Mouse (Mus musculus) CH12.LX (cell line): ENCODE data around the gene Vangl2. TPM values are rescaled to one million over a fixed set of nuclear protein-coding genes. Genes with fewer than 3 reads are reported as not detected.
A peak's percentile ranks its signal among the peaks of the same experiment; 100 is the strongest.

Experiments
- DNase-seq: peaks from one replicate; pipeline ENCODE4 v3.0.0-alpha.2; 2013; ENCODE audit errors: extremely low read depth
- H3K27ac ChIP-seq: 2 replicates; pipeline ENCODE4 v1.5.1; 2012; ENCODE audit warnings: low read depth, mild to moderate bottlenecking, control low read depth, moderate library complexity; ENCODE audit not compliant: insufficient read depth
- H3K27me3 ChIP-seq: replicated peaks from 2 replicates; pipeline ENCODE3; 2012; ENCODE audit warnings: inconsistent platforms
- H3K36me3 ChIP-seq, 2 experiments: replicated peaks in 1 of 2; 2 replicates each; pipeline versions ENCODE3 to v1.6.1; 2012; ENCODE audit warnings: inconsistent platforms in 1 of 2, low read length in 1 of 2, mild to moderate bottlenecking in 1 of 2, mixed read lengths in 1 of 2, moderate library complexity in 1 of 2; ENCODE audit not compliant: control insufficient read depth in 1 of 2, insufficient read depth in 1 of 2
- H3K4me1 ChIP-seq, 2 experiments: 2 replicates each; pipeline ENCODE4 v1.6.1; 2012; ENCODE audit warnings: inconsistent platforms in 1 of 2, moderate library complexity in 1 of 2; ENCODE audit not compliant: insufficient read depth in 2 of 2, control insufficient read depth in 1 of 2
- H3K4me2 ChIP-seq: 2 replicates; pipeline ENCODE4 v1.6.1; 2012; ENCODE audit warnings: low read depth, mild to moderate bottlenecking, control low read depth; ENCODE audit not compliant: poor library complexity, insufficient read depth, severe bottlenecking
- H3K4me3 ChIP-seq, 3 experiments: fragments of 150-350 bp in 1 of 3; sonication (generic) in 1 of 3; replicated peaks in 1 of 3; 2 replicates each; pipeline versions ENCODE3 to v1.5.1; 2011 to 2012; ENCODE audit warnings: low read depth in 2 of 3, low read length in 2 of 3, mild to moderate bottlenecking in 2 of 3, moderate library complexity in 2 of 3, control low read depth in 1 of 3, improper control_type of control experiment in 1 of 3, inconsistent platforms in 1 of 3, mixed read lengths in 1 of 3; ENCODE audit not compliant: poor library complexity in 1 of 3
- H3K79me2 ChIP-seq: replicated peaks from 2 replicates; pipeline ENCODE4 v1.6.1; 2012; ENCODE audit warnings: mild to moderate bottlenecking, moderate library complexity; ENCODE audit not compliant: control insufficient read depth, poor library complexity, insufficient read depth, severe bottlenecking; ENCODE audit errors: extremely low read depth
- H3K9ac ChIP-seq: 2 replicates; pipeline ENCODE4 v1.6.1; 2012; ENCODE audit warnings: low read depth, mild to moderate bottlenecking, control low read depth, moderate library complexity; ENCODE audit not compliant: insufficient read depth
- H3K9me3 ChIP-seq: replicated peaks from 2 replicates; pipeline ENCODE3; 2012; ENCODE audit warnings: low read length, inconsistent platforms, mixed read lengths
- CHD1 ChIP-seq: IDR thresholded peaks from 2 replicates; pipeline ENCODE4 v1.6.1; 2012; ENCODE audit warnings: low read depth, low read length, improper control_type of control experiment, inconsistent platforms
- CTCF ChIP-seq, 2 experiments: IDR thresholded peaks in 1 of 2; conservative IDR thresholded peaks in 1 of 2; 2 replicates each; pipeline ENCODE4 v1.5.1; 2011 to 2012; ENCODE audit warnings: low read depth in 2 of 2, low read length in 2 of 2, improper control_type of control experiment in 1 of 2, inconsistent platforms in 1 of 2, mild to moderate bottlenecking in 1 of 2, moderate library complexity in 1 of 2
- E2F4 ChIP-seq: IDR thresholded peaks from 2 replicates; pipeline ENCODE4 v1.6.1; 2011; ENCODE audit warnings: low read depth, low read length, improper control_type of control experiment; ENCODE audit not compliant: insufficient replicate concordance
- EP300 ChIP-seq: IDR thresholded peaks from 2 replicates; pipeline ENCODE4 v1.6.1; 2011; ENCODE audit warnings: low read length, improper control_type of control experiment
- GABPA ChIP-seq: IDR thresholded peaks from 2 replicates; pipeline ENCODE4 v1.6.1; 2012; ENCODE audit warnings: low read depth, low read length, improper control_type of control experiment, inconsistent platforms; ENCODE audit not compliant: insufficient replicate concordance
- JUN ChIP-seq: IDR thresholded peaks from 2 replicates; pipeline ENCODE4 v1.6.1; 2011; ENCODE audit warnings: low read depth, mild to moderate bottlenecking, low read length, improper control_type of control experiment, moderate library complexity; ENCODE audit not compliant: insufficient read depth
- KAT2A ChIP-seq: IDR thresholded peaks from 2 replicates; pipeline ENCODE4 v1.6.1; 2012; ENCODE audit warnings: low read length, improper control_type of control experiment, inconsistent platforms; ENCODE audit not compliant: insufficient replicate concordance
- MAX ChIP-seq: IDR thresholded peaks from 2 replicates; pipeline ENCODE4 v1.6.1; 2011; ENCODE audit warnings: low read length, improper control_type of control experiment
- SMC3 ChIP-seq: IDR thresholded peaks from 2 replicates; pipeline ENCODE4 v1.6.1; 2011; ENCODE audit warnings: low read depth, low read length, improper control_type of control experiment
- TCF12 ChIP-seq: IDR thresholded peaks from 2 replicates; pipeline ENCODE4 v1.6.1; 2014; ENCODE audit warnings: low read depth, mild to moderate bottlenecking, inconsistent platforms, low read length, improper control_type of control experiment
- UBTF ChIP-seq: IDR thresholded peaks from 2 replicates; pipeline ENCODE4 v1.6.1; 2012; ENCODE audit warnings: low read depth, mild to moderate bottlenecking, inconsistent platforms, low read length, improper control_type of control experiment, moderate library complexity
- ZC3H11A ChIP-seq: IDR thresholded peaks from 2 replicates; pipeline ENCODE4 v1.6.1; 2012; ENCODE audit warnings: low read depth, mild to moderate bottlenecking, inconsistent platforms, low read length, improper control_type of control experiment
- ZMIZ1 ChIP-seq: IDR thresholded peaks from 2 replicates; pipeline ENCODE4 v1.6.1; 2012; ENCODE audit warnings: low read depth, mild to moderate bottlenecking, inconsistent platforms, low read length, improper control_type of control experiment
- ZNF384 ChIP-seq: IDR thresholded peaks from 2 replicates; pipeline ENCODE4 v1.6.1; 2012; ENCODE audit warnings: low read depth, low read length, improper control_type of control experiment, inconsistent platforms
- dilution Hi-C: fragments of 300-500 bp; cut with MboI; formaldehyde crosslinking; loops from 2 replicates; pipeline ENCODE4 v1.14.3; 2020; ENCODE audit warnings: low sequenced_read_pairs; ENCODE audit not compliant: extremely low pct_unique_long_range_greater_than_20kb, extremely low pct_ligation_motif_present
- in situ Hi-C: fragments of 300-500 bp; cut with MboI; formaldehyde crosslinking; loops from 3 replicates; pipeline ENCODE4 v1.14.3; 2019; ENCODE audit warnings: low sequenced_read_pairs, low pct_ligation_motif_present, low pct_unique_long_range_greater_than_20kb, mixed read lengths
- polyA plus RNA-seq: library from polyadenylated mRNA; unstranded; fragments of >175 nt; gene quantifications from 2 replicates; pipeline ENCODE4 v1.2.1, GENCODE M21; 2012; ENCODE audit warnings: low read depth; ENCODE audit not compliant: insufficient read length
- total RNA-seq, 2 experiments: library from RNA; depleted of rRNA; stranded (reverse); fragments of 300-350 nt in 1 of 2; fragments of >200 nt in 1 of 2; gene quantifications; 2 replicates each; pipeline ENCODE4 v1.2.3; 2012 to 2014

The Vangl2 gene
- total and polyA plus RNA-seq, 3 experiments = 3.6 to 7.9 (median 7.3) TPM

DNA sequence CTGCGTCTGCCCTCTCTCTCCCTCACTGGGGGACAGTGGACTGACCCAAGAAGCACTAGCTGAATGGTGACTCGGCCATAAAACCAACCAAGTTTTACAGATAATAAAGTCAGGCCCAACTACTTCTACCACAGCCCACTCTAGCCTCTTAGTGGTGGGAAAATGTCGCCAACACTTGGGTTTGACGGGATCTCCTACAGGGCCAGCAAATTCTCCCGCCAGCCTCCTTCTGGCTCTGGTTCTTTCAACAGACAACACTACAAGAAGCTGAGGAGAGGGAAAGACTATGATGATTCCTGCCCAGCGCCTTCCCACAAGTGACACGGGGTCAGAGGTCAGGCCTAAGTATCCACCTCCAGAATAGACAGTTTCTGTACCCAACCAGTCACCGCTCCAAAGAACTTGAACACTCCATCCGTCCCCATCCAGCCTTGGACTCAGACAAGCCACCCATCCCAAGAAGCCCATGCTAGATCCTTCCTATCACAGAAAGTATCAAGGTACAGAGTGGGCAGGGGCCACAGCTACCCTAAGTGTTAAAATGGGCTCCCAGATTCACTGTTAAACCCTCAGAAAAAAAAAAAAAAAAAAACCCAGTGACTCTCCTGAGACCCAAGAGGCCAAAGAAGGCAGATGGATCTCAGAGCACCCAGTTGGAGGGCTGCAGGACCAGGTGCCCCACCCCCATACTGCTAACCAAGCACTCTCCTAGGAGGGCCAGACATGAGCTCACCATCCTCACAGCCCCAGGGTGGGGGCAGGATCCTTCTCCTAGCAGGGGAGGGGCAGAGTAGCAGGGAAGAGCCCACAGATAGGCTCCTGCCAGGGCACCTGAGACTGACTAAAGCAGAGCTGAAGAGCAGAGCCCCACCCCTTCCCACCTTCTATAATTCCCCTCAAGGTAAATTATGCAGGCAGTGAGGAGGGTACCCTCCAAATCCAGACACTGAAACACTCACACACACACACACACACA, 9.6 kb downstream of the Vangl2 start:
- in situ Hi-C loops (no loop called here), dilution Hi-C loops (no loop called here)
- H3K36me3 ChIP-seq = peaks cover 0 to 26% of the 10 kb centered on the region in 2 experiments
- DNase-seq = peak; percentile 43
- no peaks in the 10 kb centered on the region for H3K79me2 ChIP-seq
- no peak overlapping the region for H3K27ac ChIP-seq
- H3K9ac ChIP-seq = no peak overlapping the region
- peaks cover 11 to 54% of the 10 kb centered on the region in 2 experiments for H3K4me1 ChIP-seq
- TF ChIP-seq JUN (no peak), ZNF384 (peak; percentile 68)
- no peak overlapping the region for H3K4me3 ChIP-seq
- no peak overlapping the region for H3K4me2 ChIP-seq
- no peaks in the 10 kb centered on the region for H3K27me3 ChIP-seq
- H3K9me3 ChIP-seq = no peaks in the 10 kb centered on the region

DNA sequence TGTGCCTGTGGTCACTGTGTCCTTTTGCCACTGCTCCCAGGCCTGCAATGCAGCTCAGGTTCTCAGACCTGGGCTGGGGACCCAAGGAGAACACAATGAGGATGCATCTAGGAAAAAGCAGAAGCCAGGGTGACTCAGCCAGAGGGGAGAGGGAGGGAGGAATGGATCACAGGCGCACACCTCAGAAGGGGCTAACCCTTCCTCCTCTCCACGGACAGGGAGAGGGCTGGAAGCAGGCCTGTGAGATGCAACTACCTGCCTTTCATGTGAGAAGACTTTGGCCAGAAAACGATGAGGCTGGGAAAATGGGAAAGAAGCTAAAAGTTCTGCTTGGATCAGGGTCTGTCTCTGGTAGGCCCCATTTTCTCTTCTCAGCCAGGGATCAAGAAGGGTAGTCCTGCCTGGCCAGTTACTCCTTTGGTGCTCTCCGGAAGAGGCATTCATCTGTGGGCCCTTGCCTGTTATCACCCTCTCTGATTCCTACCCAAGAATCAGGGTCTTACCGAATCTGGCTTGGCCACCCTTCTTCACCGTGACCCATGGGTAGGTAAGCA, 10.7 kb downstream of the Vangl2 start:
- Histone ChIP-seq H3K27me3 (no peaks in the 10 kb centered on the region), H3K9me3 (no peaks in the 10 kb centered on the region), H3K79me2 (no peaks in the 10 kb centered on the region), H3K27ac (no peak overlapping the region), H3K4me1 (peaks cover 11 to 52% of the 10 kb centered on the region in 2 experiments), H3K9ac (no peak overlapping the region), H3K4me3 (no peak overlapping the region), H3K4me2 (no peak overlapping the region), H3K36me3 (peaks cover 0 to 29% of the 10 kb centered on the region in 2 experiments)
- in situ Hi-C loops (no loop called here), dilution Hi-C loops (no loop called here)
- no peak for DNase-seq
- TF ChIP-seq UBTF (no peak), SMC3 (no peak), ZMIZ1 (no peak), CTCF (conservative IDR thresholded peaks at IDR 0.05 in 1 of 2, IDR thresholded peaks at IDR 0.05 in 1 of 2; ENCODE audit: low read depth in 2 of 2, low read length in 2 of 2) (no peak), GABPA (no peak), MAX (no peak)

DNA sequence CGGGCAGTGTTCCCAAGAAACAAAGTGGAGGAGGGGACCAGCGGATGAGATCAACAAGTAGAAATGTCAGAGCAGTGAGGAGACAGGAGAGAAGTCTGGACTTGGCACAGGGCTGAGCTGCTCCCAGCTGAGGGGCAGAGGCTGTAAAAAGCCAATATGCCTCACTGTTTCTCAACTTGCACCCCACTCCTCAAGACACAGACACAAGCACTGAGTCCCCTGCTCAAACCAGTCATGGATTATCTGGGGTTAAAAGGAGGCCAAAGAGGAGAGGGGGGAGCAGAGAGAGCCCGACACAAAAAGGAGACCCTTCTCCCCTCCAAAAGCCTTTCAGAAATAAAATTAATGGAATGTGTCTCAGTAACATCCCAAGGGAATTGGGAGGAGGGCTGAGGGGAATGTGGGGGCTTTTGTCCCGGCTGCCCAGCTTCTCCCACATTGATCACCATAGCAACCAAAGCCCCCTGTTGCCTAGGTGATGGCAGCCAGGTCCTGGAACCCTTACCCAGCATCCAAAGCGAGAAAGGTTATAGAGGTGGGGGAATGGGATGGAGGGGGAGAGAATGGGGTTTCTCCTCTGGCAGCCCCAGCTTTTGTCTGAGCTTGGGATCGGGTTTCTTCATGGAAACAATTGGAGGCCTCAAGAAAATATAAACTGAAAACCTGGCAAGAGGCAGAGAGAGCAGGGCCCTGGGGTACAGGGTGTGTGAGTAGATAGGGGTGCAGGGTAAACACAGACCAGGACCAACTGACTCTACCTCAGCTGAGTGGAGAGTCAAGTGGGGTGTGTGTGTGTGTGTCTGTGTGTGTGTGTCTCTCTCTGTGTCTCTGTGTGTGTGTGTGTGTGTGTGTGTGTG, 11.4 kb downstream of the Vangl2 start:
- DNase-seq = no peak
- no peaks in the 10 kb centered on the region for H3K79me2 ChIP-seq
- no peak overlapping the region for H3K4me2 ChIP-seq
- in situ Hi-C loops (no loop called here), dilution Hi-C loops (no loop called here)
- H3K27me3 ChIP-seq = no peaks in the 10 kb centered on the region
- no peak overlapping the region for H3K4me3 ChIP-seq
- H3K9me3 ChIP-seq = no peaks in the 10 kb centered on the region
- peaks cover 11 to 47% of the 10 kb centered on the region in 2 experiments for H3K4me1 ChIP-seq
- no peak overlapping the region for H3K9ac ChIP-seq
- TF ChIP-seq ZC3H11A (no peak), EP300 (no peak), MAX (no peak), UBTF (no peak), KAT2A (no peak), TCF12 (no peak), E2F4 (no peak), CHD1 (no peak)
- no peak overlapping the region for H3K27ac ChIP-seq
- H3K36me3 ChIP-seq = peaks cover 0 to 30% of the 10 kb centered on the region in 2 experiments
